Mouse (Mus musculus) 3T3-L1 (cell line): ENCODE measurements at regions not wholly inside any gene's neighbourhood (a gene's known extent, or its start where the extent isn't known, plus 50 kb on each side); places are given as distances from the start of the nearest gene placed in this dataset.
"Not testable (repeated sequence)": the region's sequence is repeated elsewhere in the genome, so short reads cannot be mapped to it uniquely, and the experiment has no call there.

Experiments used
- DNase-seq: peaks from one replicate; pipeline ENCODE4 v3.0.0-alpha.2; 2015; ENCODE audit warnings: low read depth, low spot score

- no peak for DNase-seq
Observed at GRCm38 (mm10) chr11:24296893-24297624, 219.2 kb downstream of the Bcl11a start.

- DNase-seq = no peak
Observed at GRCm38 (mm10) chr11:24297763-24298162, 219.9 kb downstream of the Bcl11a start.

- DNase-seq = no peak
Observed at GRCm38 (mm10) chr11:24300351-24300750, 222.5 kb downstream of the Bcl11a start.

GRCm38 (mm10) chr11:24301201-24301600 is 223.3 kb downstream of the Bcl11a start:
- no peak for DNase-seq

- DNase-seq = no peak
Observed at GRCm38 (mm10) chr11:24305145-24305553, 227.3 kb downstream of the Bcl11a start.

GRCm38 (mm10) chr11:24305691-24306090 is 227.8 kb downstream of the Bcl11a start:
- DNase-seq = no peak

- DNase-seq = no peak
Observed at GRCm38 (mm10) chr11:24306101-24306500, 228.2 kb downstream of the Bcl11a start.

GRCm38 (mm10) chr11:24307601-24308252 is 229.9 kb downstream of the Bcl11a start:
- DNase-seq = no peak

- no peak for DNase-seq
Observed at GRCm38 (mm10) chr11:24308253-24308633, 230.4 kb downstream of the Bcl11a start.

GRCm38 (mm10) chr11:24314046-24314445 is 236.2 kb downstream of the Bcl11a start:
- no peak for DNase-seq

GRCm38 (mm10) chr11:24315582-24315981 is 237.7 kb downstream of the Bcl11a start:
- no peak for DNase-seq

- DNase-seq = no peak
Observed at GRCm38 (mm10) chr11:24316198-24316597, 238.3 kb downstream of the Bcl11a start.

- no peak for DNase-seq
Observed at GRCm38 (mm10) chr11:24317989-24318735, 240.3 kb downstream of the Bcl11a start.

GRCm38 (mm10) chr11:24319222-24319621 is 241.4 kb downstream of the Bcl11a start:
- no peak for DNase-seq

GRCm38 (mm10) chr11:24322412-24322811 is 244.6 kb downstream of the Bcl11a start:
- DNase-seq = not testable (repeated sequence)

GRCm38 (mm10) chr11:24328481-24328880 is 250.6 kb downstream of the Bcl11a start:
- no peak for DNase-seq

GRCm38 (mm10) chr11:24330366-24331124 is 252.7 kb downstream of the Bcl11a start:
- DNase-seq = no peak

- no peak for DNase-seq
Observed at GRCm38 (mm10) chr11:24332241-24332640, 254.4 kb downstream of the Bcl11a start.

GRCm38 (mm10) chr11:24333111-24333510 is 255.3 kb downstream of the Bcl11a start:
- DNase-seq = no peak

GRCm38 (mm10) chr11:24335256-24335655 is 257.4 kb downstream of the Bcl11a start:
- no peak for DNase-seq

- DNase-seq = no peak
Observed at GRCm38 (mm10) chr11:24338111-24338510, 260.3 kb downstream of the Bcl11a start.

GRCm38 (mm10) chr11:24339061-24339460 is 261.2 kb downstream of the Bcl11a start:
- DNase-seq = no peak
